Mouse (Mus musculus) kidney, adult 2 months (tissue): ENCODE data around the gene Ppp2r2c. TPM values are rescaled to one million over a fixed set of nuclear protein-coding genes. Genes with fewer than 3 reads are reported as not detected.
A peak's percentile ranks its signal among the peaks of the same experiment; 100 is the strongest.

Experiments used
- DNase-seq: peaks from one replicate; pipeline ENCODE4 v3.0.0; 2021
- H3K27ac ChIP-seq: fragments of 200-500 bp; 2 replicates; pipeline ENCODE4 v1.5.1; 2012; ENCODE audit warnings: low read depth, low read length, control low read depth, inconsistent platforms; ENCODE audit not compliant: insufficient read depth
- H3K27me3 ChIP-seq: fragments of 200-500 bp; replicated peaks from 2 replicates; pipeline ENCODE4 v1.6.1; 2012; ENCODE audit warnings: mild to moderate bottlenecking, moderate library complexity, low read length, inconsistent platforms; ENCODE audit not compliant: control insufficient read depth, insufficient read depth
- H3K36me3 ChIP-seq: fragments of 200-500 bp; 2 replicates; pipeline ENCODE4 v1.6.1; 2012; ENCODE audit warnings: mild to moderate bottlenecking, moderate library complexity, low read length, inconsistent platforms; ENCODE audit not compliant: control insufficient read depth, insufficient read depth
- H3K4me1 ChIP-seq: fragments of 200-500 bp; 2 replicates; pipeline ENCODE4 v1.6.1; 2011; ENCODE audit warnings: low read length; ENCODE audit not compliant: control insufficient read depth, insufficient read depth
- H3K4me3 ChIP-seq: fragments of 200-500 bp; 2 replicates; pipeline ENCODE4 v1.5.1; 2011; ENCODE audit warnings: mild to moderate bottlenecking, low read depth, low read length, control low read depth; ENCODE audit not compliant: insufficient read depth
- CTCF ChIP-seq: fragments of 200-500 bp; conservative IDR thresholded peaks from 2 replicates; pipeline ENCODE4 v1.5.1; 2011; ENCODE audit warnings: low read depth, mild to moderate bottlenecking, control low read depth, low read length, moderate library complexity, mixed read lengths; ENCODE audit not compliant: insufficient read depth, insufficient read length
- POLR2A ChIP-seq: fragments of 200-500 bp; IDR thresholded peaks from one replicate; pipeline ENCODE4 v1.6.1; 2011; ENCODE audit warnings: low read depth, low read length, control low read depth
- WGBS: fragments of 180-500 bp; shearing (Covaris S2); methylation state at CpG from one replicate; pipeline ENCODE4 v1.1.7; 2018; 5-methylcytosine and 5-hydroxymethylcytosine counted together
- polyA plus RNA-seq: library from polyadenylated mRNA; depleted of rRNA; stranded (reverse); fragments of >200 nt; gene quantifications from 2 replicates; pipeline ENCODE4 v1.2.3, GENCODE M21; 2012

Ppp2r2c gene
- polyA plus RNA-seq, 1 experiment: 0.58 TPM

DNA sequence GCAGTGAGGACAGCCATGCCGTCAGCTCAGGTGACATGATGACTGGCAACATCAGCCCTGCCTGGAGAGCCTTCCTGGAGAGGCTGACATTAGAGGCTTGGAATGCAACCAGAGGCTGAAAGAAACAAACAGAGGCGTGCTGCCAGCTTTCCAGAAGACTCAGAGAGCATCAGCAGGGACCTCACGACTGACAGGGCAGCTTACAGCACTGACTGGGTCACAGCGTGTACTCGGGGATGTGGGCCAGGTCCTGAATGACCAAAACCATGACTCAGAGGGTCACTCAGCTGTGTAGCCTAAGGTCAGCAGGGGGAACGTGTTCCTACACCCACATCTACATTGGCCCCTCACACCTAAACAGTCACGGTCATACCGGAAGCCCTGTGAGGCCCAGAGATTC is 110.7 kb downstream of the Ppp2r2c start:
- no peaks in the 10 kb centered on the region for H3K36me3 ChIP-seq
- 64% methylated on average over 8 of the region's 8 CpGs for WGBS
- H3K4me1 ChIP-seq: no peaks in the 10 kb centered on the region
- DNase-seq: no peak
- no peak for TF ChIP-seq POLR2A
- TF ChIP-seq CTCF: no peak
- H3K4me3 ChIP-seq: no peak overlapping the region
- no peak overlapping the region for H3K27ac ChIP-seq
- no peaks in the 10 kb centered on the region for H3K27me3 ChIP-seq

- Histone ChIP-seq H3K4me1 (no peaks in the 10 kb centered on the region), H3K4me3 (no peak overlapping the region), H3K36me3 (no peaks in the 10 kb centered on the region), H3K27me3 (no peaks in the 10 kb centered on the region), H3K27ac (no peak overlapping the region)
- DNase-seq: no peak
- no peak for TF ChIP-seq CTCF
- TF ChIP-seq POLR2A: no peak
- WGBS: 57% methylated on average over 7 of the region's 7 CpGs
Observed at GRCm38 (mm10) chr5:36979631-36980030, 111.3 kb downstream of the Ppp2r2c start.

- no peak for TF ChIP-seq POLR2A
- no peak for TF ChIP-seq CTCF
- no peak overlapping the region for H3K27ac ChIP-seq
- no peak overlapping the region for H3K4me3 ChIP-seq
- DNase-seq: no peak
- H3K27me3 ChIP-seq: no peaks in the 10 kb centered on the region
- no peaks in the 10 kb centered on the region; the same call in 1 of the 2 replicates for H3K4me1 ChIP-seq
- 95% methylated on average over 4 of the region's 4 CpGs for WGBS
- H3K36me3 ChIP-seq: no peaks in the 10 kb centered on the region
Observed at GRCm38 (mm10) chr5:36982271-36982670, 114.0 kb downstream of the Ppp2r2c start.

DNA sequence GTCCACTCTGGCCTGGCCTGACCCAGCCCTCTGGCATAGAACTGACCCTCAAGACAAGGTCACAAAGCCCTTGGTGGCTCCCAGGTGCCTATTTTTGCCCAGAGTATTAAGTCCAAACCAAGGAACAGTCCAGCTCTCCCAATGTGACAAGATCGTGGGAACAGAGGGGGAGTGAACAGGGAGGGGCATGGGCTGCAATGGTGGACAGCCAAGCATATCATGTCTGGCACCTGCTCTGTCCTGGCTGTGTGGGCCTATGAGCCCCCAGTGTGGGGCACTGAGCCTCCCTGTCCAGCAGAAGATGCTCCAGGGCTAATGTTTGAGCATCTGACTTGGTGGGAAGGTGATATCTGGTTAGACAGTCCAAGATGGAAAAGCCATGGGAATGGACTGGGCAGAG is 118.3 kb downstream of the Ppp2r2c start:
- Histone ChIP-seq H3K4me1 (peaks cover 3% of the 10 kb centered on the region; the same call in 1 of the 2 replicates), H3K36me3 (no peaks in the 10 kb centered on the region), H3K27me3 (no peaks in the 10 kb centered on the region), H3K27ac (no peak overlapping the region), H3K4me3 (no peak overlapping the region)
- peak; percentile 2 for DNase-seq
- WGBS: 24% methylated on average over 1 of the region's 1 CpGs
- TF ChIP-seq CTCF (no peak), POLR2A (no peak)

GRCm38 (mm10) chr5:36988124-36988780 is 119.9 kb downstream of the Ppp2r2c start:
- H3K27ac ChIP-seq: peak overlapping the region; percentile 59; the same call in 1 of the 2 replicates

GRCm38 (mm10) chr5:36988781-36989624 is 120.7 kb downstream of the Ppp2r2c start, which contains the start of gene Wfs1:
Wfs1 (minus strand) TSS chr5:36989205.
- under 1% methylated on average over 60 of the region's 60 CpGs for WGBS
- Histone ChIP-seq H3K27me3 (no peaks in the 10 kb centered on the region), H3K27ac (peak within 1 kb of the TSS; percentile 59; the same call in 1 of the 2 replicates), H3K36me3 (no peaks in the 10 kb centered on the region), H3K4me3 (peak within 1 kb of the TSS; percentile 87), H3K4me1 (peaks cover 3% of the 10 kb centered on the region; the same call in 1 of the 2 replicates)
- peak; percentile 60 for TF ChIP-seq POLR2A
- 0 out of 2 replicates have a peak, but pooled peaks have one; percentile 8 for TF ChIP-seq CTCF
- peak; percentile 99 for DNase-seq

More at GRCm38 (mm10) chr5:36988124-36988780, 119.9 kb downstream of the Ppp2r2c start:
- DNase-seq: peak; percentile 7
- Histone ChIP-seq H3K4me1 (peaks cover 3% of the 10 kb centered on the region; the same call in 1 of the 2 replicates), H3K36me3 (no peaks in the 10 kb centered on the region), H3K27me3 (no peaks in the 10 kb centered on the region), H3K4me3 (peak overlapping the region; percentile 87)
- no peak for TF ChIP-seq POLR2A
- no peak for TF ChIP-seq CTCF
- WGBS: 8% methylated on average over 24 of the region's 24 CpGs

GRCm38 (mm10) chr5:36989625-36989977 is 121.3 kb downstream of the Ppp2r2c start:
- Histone ChIP-seq H3K36me3 (no peaks in the 10 kb centered on the region), H3K4me3 (no peak overlapping the region), H3K27me3 (no peaks in the 10 kb centered on the region), H3K4me1 (peaks cover 3% of the 10 kb centered on the region; the same call in 1 of the 2 replicates), H3K27ac (no peak overlapping the region)
- no peak for DNase-seq
- 4% methylated on average over 3 of the region's 3 CpGs for WGBS
- TF ChIP-seq CTCF: no peak
- no peak for TF ChIP-seq POLR2A
